Mouse (Mus musculus) midbrain, embryonic 15.5 days (tissue): Measurements from ENCODE around the gene Focad. TPM values are rescaled to one million over a fixed set of nuclear protein-coding genes. Genes with fewer than 3 reads are reported as not detected.

Experiments
- ATAC-seq: fragments of 200-750 bp; cut with Nextera tagmentation; replicated peaks from 2 replicates; pipeline ENCODE4 v1.8.0; 2017; ENCODE audit warnings: moderate TSS enrichment
- H3K27ac ChIP-seq: fragments of 300-500 bp; sonication (generic); 2 replicates; pipeline ENCODE4 v1.5.1; 2015; ENCODE audit warnings: mild to moderate bottlenecking, inconsistent platforms
- H3K27me3 ChIP-seq: fragments of 300-500 bp; sonication (generic); replicated peaks from 2 replicates; pipeline ENCODE4 v1.6.1; 2015; ENCODE audit warnings: inconsistent platforms
- H3K36me3 ChIP-seq: fragments of 300-500 bp; sonication (generic); replicated peaks from 2 replicates; pipeline ENCODE4 v1.6.1; 2015; ENCODE audit warnings: inconsistent platforms
- H3K4me1 ChIP-seq: fragments of 300-500 bp; sonication (generic); 2 replicates; pipeline ENCODE4 v1.6.1; 2015; ENCODE audit warnings: inconsistent platforms
- H3K4me2 ChIP-seq: fragments of 300-500 bp; sonication (generic); 2 replicates; pipeline ENCODE4 v1.6.1; 2015; ENCODE audit warnings: inconsistent platforms, mild to moderate bottlenecking, moderate library complexity
- H3K4me3 ChIP-seq: fragments of 300-500 bp; sonication (generic); 2 replicates; pipeline ENCODE4 v1.5.1; 2015; ENCODE audit warnings: mild to moderate bottlenecking, inconsistent platforms
- H3K9ac ChIP-seq: fragments of 300-500 bp; sonication (generic); 2 replicates; pipeline ENCODE4 v1.6.1; 2015; ENCODE audit warnings: mild to moderate bottlenecking, inconsistent platforms
- H3K9me3 ChIP-seq: fragments of 300-500 bp; sonication (generic); 2 replicates; pipeline ENCODE4 v1.6.1; 2016; ENCODE audit warnings: inconsistent platforms
- WGBS: fragments of 180-500 bp; shearing (Covaris S2); methylation state at CpG from one replicate; pipeline ENCODE4 v1.1.7; 2015; ENCODE audit warnings: mixed read lengths; 5-methylcytosine and 5-hydroxymethylcytosine counted together
- polyA plus RNA-seq: library from polyadenylated mRNA; unstranded; fragments of >200 nt; fragmentation: Nextera tagmentation; extraction: Ambion mirVana; gene quantifications from 2 replicates; pipeline ENCODE4 v1.2.1, GENCODE M21; 2015

Gene Focad
- polyA plus RNA-seq, 1 experiment from 2014 or later: 15.1 TPM

DNA sequence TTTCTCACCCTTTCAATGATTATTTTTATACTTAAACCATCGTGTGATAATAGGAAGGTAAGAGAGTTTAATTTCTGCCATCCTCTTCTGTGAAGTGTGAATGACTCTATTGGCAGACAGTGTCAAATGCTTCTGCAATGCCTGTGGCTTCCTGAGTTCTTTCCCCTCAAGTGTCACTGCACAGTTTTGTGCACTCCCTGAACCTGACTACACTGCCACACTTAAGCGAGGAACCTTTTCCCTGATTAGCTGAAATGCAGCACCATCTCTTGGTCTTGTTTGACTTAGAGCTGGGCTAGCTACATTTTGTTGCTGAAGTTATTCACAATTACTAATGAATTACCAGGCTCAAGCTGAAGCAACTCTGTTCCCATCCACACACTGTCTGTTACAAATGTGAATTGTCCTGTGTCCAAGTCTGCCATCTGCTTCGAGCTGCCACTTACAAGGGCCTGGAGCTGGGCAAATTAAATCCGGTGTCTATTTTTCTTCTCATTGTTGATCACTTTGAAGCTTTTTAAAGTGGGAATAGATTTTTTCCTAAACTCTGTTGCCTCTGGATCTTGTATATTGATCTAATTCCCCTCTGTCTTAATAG, 101.6 kb downstream of the Focad start:
- no peak overlapping the region for H3K9ac ChIP-seq
- H3K27me3 ChIP-seq: no peaks in the 10 kb centered on the region
- H3K4me1 ChIP-seq: no peaks in the 10 kb centered on the region
- ATAC-seq: no peak
- no peaks in the 10 kb centered on the region for H3K36me3 ChIP-seq
- no peak overlapping the region for H3K4me3 ChIP-seq
- 0 out of 2 replicates have a peak overlapping the region, but pooled peaks have one; percentile 6 for H3K27ac ChIP-seq
- H3K4me2 ChIP-seq: no peak overlapping the region
- no peaks in the 10 kb centered on the region for H3K9me3 ChIP-seq
- 68% methylated on average over 4 of the region's 4 CpGs for WGBS

DNA sequence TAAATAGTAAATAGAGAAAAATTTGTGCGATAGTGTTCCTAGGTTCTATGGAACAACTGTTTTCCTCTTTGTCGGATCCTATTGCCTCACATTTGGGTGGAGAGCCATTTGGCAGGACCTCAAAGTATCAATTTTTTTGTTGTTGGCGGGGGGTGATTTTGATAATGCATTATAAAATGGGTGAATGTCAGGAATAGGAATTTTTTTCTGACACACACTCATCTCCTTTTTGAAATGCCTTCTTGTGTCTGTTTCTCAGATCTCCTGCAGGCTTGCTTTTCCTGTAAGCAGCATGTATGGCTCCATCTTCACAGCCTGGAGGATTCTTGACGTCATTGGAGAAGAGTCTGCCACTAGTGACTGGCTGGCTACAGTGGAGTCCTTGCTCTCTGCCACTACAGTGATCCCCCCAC, 102.1 kb downstream of the Focad start:
- no peak for ATAC-seq

DNA sequence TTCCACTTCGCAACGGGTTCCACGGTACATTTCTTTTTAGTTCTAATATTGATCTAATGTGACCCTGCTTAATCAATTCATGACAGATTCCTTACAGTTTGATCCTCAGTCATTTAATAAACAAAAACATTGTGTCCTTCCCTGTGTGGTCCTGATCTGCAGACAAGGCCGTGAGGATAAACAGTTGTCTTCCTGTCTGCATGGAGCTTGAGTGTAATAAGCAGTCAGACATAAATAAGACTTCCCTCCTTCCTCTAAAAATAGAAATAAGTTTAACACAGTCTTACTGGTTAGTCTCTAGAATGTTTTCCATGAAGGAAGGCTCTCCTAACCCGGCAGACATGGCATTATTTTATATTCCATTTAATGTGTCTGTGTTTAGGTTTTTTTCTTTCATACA, 102.8 kb downstream of the Focad start:
- 88% methylated on average over 5 of the region's 5 CpGs for WGBS
- Histone ChIP-seq H3K4me2 (no peak overlapping the region), H3K4me1 (no peaks in the 10 kb centered on the region), H3K9ac (no peak overlapping the region), H3K4me3 (no peak overlapping the region), H3K27ac (no peak overlapping the region), H3K36me3 (no peaks in the 10 kb centered on the region), H3K27me3 (no peaks in the 10 kb centered on the region), H3K9me3 (no peaks in the 10 kb centered on the region)
- ATAC-seq: no peak

More for the DNA sequence above, 102.1 kb downstream of the Focad start:
- Histone ChIP-seq H3K4me3 (no peak overlapping the region), H3K9me3 (no peaks in the 10 kb centered on the region), H3K27ac (no peak overlapping the region; the same call in 1 of the 2 replicates), H3K4me2 (no peak overlapping the region), H3K36me3 (no peaks in the 10 kb centered on the region), H3K9ac (no peak overlapping the region), H3K27me3 (no peaks in the 10 kb centered on the region), H3K4me1 (no peaks in the 10 kb centered on the region)
- 69% methylated on average over 4 of the region's 4 CpGs for WGBS

DNA sequence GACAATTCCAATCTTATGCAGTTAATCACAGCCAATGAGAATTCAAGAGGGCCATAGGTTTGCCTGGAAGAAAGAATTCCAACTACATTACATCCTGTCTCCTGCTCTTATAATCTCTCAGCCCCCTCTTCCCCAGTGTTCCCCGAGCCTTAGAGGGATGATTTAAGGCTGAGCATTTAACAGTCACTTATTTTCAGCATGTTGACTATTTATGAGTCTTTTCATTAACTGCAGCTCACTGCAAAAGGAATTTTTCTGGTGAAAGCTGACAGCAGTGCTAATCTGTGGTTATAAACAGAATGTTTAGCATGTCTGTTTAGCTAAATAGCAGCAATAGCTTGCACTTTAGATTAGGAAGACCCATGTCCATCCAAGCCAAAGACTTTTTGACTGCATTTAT, 104.8 kb downstream of the Focad start:
- H3K4me1 ChIP-seq: no peaks in the 10 kb centered on the region

DNA sequence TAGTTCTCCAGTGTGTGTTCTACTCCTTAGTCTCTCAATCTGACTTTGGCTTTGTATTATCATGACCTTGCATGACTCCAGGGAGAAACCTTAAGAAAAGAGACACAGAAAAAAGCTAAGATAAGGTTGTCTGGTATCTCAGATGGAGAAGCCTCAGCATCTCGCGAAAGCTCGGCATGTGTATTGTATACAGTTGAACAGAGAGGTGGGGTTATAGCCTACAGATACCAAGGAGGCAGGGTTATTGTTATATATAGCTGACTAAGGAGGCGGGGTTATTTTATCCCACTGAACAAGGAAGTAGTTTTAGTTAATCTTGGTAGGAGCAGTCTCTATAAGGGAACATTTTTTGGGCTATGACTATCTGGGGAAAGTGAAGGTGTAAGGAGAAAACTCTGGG, 106.6 kb downstream of the Focad start:
- Histone ChIP-seq H3K27me3 (no peaks in the 10 kb centered on the region), H3K36me3 (no peaks in the 10 kb centered on the region), H3K27ac (no peak overlapping the region), H3K9ac (no peak overlapping the region), H3K4me3 (no peak overlapping the region), H3K4me2 (no peak overlapping the region), H3K4me1 (no peaks in the 10 kb centered on the region), H3K9me3 (no peaks in the 10 kb centered on the region)
- no peak for ATAC-seq
- 95% methylated on average over 4 of the region's 4 CpGs for WGBS

More for the DNA sequence above, 104.8 kb downstream of the Focad start:
- H3K27me3 ChIP-seq: no peaks in the 10 kb centered on the region
- WGBS: 77% methylated on average over 1 of the region's 1 CpGs
- no peak overlapping the region for H3K4me2 ChIP-seq
- H3K9ac ChIP-seq: no peak overlapping the region
- H3K27ac ChIP-seq: no peak overlapping the region
- ATAC-seq: no peak
- no peak overlapping the region for H3K4me3 ChIP-seq
- H3K9me3 ChIP-seq: no peaks in the 10 kb centered on the region
- H3K36me3 ChIP-seq: no peaks in the 10 kb centered on the region

DNA sequence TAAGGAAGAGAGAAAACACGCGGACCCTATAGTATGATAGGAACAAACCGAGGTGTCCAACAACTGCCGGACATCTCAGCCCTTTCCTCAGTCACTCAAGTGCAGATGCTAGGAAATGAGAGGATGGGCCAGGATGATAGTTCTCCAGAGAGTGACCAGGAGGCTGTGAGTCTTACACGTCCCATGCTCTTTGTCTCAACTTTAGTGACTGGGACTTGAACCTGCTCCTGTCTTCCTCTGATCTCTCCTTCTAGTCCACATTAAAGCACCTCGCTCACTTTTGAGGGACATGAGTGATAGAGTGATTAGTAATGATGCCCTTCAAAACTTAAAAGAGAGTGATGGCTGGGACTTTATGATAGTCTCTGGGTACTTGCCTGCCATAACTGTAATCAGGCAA, 114.2 kb downstream of the Focad start:
- Histone ChIP-seq H3K4me2 (no peak overlapping the region), H3K9me3 (no peaks in the 10 kb centered on the region), H3K27me3 (no peaks in the 10 kb centered on the region), H3K4me3 (no peak overlapping the region), H3K9ac (no peak overlapping the region), H3K36me3 (no peaks in the 10 kb centered on the region), H3K4me1 (peaks cover 20% of the 10 kb centered on the region), H3K27ac (no peak overlapping the region)
- 95% methylated on average over 6 of the region's 6 CpGs for WGBS
- ATAC-seq: no peak

DNA sequence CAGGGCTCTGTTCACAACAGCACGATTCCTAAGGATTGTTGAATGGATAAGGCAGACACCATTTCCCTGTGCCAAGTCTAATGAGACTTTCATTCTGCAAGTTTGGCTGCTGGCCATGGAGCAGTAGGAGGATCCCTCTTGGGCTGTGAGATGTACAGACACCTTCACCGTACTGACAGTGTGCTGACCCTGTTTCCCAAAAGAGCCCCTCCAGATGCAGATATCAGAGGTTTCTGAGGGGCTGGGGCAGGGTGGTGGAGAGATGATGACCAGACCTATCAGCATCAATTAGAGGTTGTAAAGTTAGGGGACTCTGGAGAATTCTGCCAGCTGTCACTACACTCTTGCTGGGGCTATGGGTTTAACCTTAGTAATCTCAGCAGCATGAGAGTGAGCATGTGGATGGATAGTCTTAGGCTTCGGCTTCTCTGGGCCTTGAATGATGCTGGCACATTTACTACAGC, 115.0 kb downstream of the Focad start:
- Histone ChIP-seq H3K4me2 (no peak overlapping the region), H3K27me3 (no peaks in the 10 kb centered on the region), H3K4me3 (no peak overlapping the region), H3K27ac (peak overlapping the region; percentile 78), H3K36me3 (no peaks in the 10 kb centered on the region), H3K9ac (no peak overlapping the region), H3K9me3 (no peaks in the 10 kb centered on the region), H3K4me1 (peaks cover 20% of the 10 kb centered on the region)
- 56% methylated on average over 3 of the region's 3 CpGs for WGBS
- ATAC-seq: no peak

DNA sequence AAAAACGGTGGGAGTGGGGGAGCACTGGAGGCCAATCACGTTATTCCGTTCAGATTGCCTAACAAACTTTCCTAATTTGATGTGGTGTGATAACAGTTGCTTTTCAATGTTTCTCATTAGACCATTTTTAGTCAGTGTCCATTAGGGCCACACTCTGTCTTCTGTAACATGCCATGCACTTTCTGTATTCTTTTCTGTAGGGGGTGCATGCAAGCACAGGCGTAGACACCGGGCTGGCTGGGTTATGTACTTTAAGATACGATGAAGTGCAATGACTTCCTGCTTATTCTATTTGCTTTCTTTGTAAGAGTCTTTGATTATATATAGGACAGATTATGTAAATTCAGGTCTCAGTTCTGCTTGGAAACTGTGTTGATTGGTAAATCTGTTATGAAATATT, 116.2 kb downstream of the Focad start:
- Histone ChIP-seq H3K4me1 (peaks cover 20% of the 10 kb centered on the region), H3K27me3 (no peaks in the 10 kb centered on the region), H3K27ac (peak overlapping the region; percentile 78), H3K9ac (no peak overlapping the region), H3K9me3 (no peaks in the 10 kb centered on the region), H3K4me2 (no peak overlapping the region), H3K36me3 (no peaks in the 10 kb centered on the region), H3K4me3 (no peak overlapping the region)
- ATAC-seq: 0 out of 2 replicates have a peak, but pooled peaks have one; percentile 55
- 57% methylated on average over 6 of the region's 6 CpGs for WGBS

DNA sequence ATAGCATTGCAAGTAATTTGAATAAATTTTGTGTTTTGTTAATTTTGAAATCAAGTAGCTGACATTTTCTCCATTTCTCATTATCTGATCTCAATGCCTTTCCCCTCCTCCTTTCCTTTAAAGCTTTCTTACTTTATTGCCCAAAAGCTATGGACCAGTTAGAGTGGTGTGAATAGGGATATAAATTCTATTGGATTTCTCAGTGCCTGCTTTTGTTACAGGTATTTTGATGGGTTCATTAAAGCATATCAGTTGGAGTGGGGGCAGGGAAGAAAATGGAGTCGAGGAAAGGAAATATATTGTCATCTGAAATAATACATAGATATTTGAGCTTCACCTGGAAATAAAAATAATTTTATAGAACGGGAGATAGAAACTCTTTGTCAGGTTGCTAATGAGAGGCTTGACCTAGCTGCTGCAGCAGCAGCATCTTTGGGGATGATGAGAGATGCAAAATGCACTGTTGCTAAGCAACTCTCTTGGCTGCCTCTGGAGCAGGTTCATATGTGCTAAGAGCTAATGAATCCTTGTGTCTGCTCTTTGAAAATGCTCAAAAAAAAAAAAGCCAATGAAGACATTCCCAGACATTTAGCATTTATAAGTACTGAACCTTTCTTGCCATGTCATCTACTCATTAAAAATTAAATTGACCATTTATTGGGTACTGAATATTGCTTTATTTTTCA, 116.9 kb downstream of the Focad start:
- 26% methylated on average over 2 of the region's 2 CpGs for WGBS

DNA sequence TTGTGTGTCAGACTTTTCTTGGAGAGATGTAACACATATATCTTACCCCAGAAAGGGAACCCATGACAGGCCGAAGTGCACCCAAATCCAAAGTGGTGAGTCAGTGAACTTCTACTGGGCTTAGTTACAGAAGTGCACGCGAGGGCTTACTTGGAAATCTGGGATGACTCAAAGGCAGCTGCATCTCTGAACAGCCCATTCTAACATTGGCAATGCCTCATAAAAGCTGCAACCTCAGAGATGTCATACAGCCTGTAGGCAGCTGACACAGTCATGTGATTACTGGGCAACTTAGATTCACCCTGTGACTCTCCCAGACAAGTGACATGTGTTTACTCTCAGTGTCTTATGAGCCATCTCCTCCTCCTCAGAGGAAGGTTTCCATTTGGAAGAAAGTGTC, 119.5 kb downstream of the Focad start:
- Histone ChIP-seq H3K27me3 (no peaks in the 10 kb centered on the region), H3K4me2 (no peak overlapping the region), H3K36me3 (no peaks in the 10 kb centered on the region), H3K9ac (no peak overlapping the region), H3K4me3 (no peak overlapping the region), H3K27ac (no peak overlapping the region), H3K9me3 (no peaks in the 10 kb centered on the region), H3K4me1 (peaks cover 20% of the 10 kb centered on the region)
- WGBS: 94% methylated on average over 3 of the region's 3 CpGs
- ATAC-seq: no peak

More for the DNA sequence above, 116.9 kb downstream of the Focad start:
- peak overlapping the region; percentile 78 for H3K27ac ChIP-seq
- ATAC-seq: peak; percentile 93
- H3K4me3 ChIP-seq: no peak overlapping the region
- H3K4me1 ChIP-seq: peaks cover 20% of the 10 kb centered on the region
- H3K9me3 ChIP-seq: no peaks in the 10 kb centered on the region
- H3K27me3 ChIP-seq: no peaks in the 10 kb centered on the region
- no peak overlapping the region for H3K9ac ChIP-seq
- H3K4me2 ChIP-seq: peak overlapping the region; percentile 20; the same call in 1 of the 2 replicates
- H3K36me3 ChIP-seq: no peaks in the 10 kb centered on the region

DNA sequence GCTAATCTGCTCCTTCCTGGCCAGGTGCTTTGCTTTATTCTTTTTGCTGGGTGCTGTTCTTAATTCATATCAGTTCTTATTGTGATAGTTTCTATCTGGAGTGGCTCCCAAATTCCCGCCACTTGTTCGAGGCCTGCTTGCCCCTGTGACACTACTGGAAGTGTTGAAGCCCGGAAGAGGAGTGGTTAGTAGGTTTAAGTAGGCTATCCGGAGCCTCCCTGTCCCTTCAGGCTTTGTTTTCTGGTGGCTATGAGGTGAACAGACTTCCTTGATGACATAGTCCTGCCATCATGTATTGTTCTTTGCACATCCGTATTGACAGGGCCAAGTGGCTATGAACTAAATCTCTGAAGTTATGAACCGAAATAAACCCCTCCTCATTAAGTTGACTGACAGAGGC, 123.9 kb downstream of the Focad start:
- H3K27ac ChIP-seq: no peak overlapping the region
- H3K36me3 ChIP-seq: no peaks in the 10 kb centered on the region
- no peaks in the 10 kb centered on the region for H3K27me3 ChIP-seq
- no peaks in the 10 kb centered on the region for H3K4me1 ChIP-seq
- 0 out of 2 replicates have a peak, but pooled peaks have one; percentile 14 for ATAC-seq
- no peak overlapping the region for H3K9ac ChIP-seq
- no peaks in the 10 kb centered on the region for H3K9me3 ChIP-seq
- no peak overlapping the region for H3K4me3 ChIP-seq
- H3K4me2 ChIP-seq: no peak overlapping the region
- 75% methylated on average over 6 of the region's 6 CpGs for WGBS

DNA sequence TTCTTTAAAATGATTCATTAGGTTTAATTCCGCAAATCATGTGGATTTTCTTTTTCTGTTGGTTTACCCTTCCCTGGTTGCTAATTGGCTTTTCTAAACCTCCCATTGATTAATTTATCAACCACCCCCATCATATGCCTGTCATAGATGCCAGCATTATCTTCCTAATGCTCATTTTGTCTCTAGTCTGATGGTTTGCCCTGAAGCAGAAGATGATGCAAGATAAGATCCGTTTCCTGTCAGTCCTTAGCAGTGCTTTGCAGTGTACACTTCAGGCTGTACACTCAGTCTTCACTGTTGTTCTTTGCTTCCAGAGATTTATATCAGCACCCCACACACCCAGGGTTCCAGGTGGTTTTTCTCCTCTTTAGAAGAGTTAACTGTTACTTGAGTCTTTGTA, 124.4 kb downstream of the Focad start:
- 79% methylated on average over 2 of the region's 2 CpGs for WGBS
- Histone ChIP-seq H3K27me3 (no peaks in the 10 kb centered on the region), H3K4me3 (no peak overlapping the region), H3K9me3 (no peaks in the 10 kb centered on the region), H3K4me1 (no peaks in the 10 kb centered on the region), H3K4me2 (no peak overlapping the region), H3K27ac (no peak overlapping the region), H3K9ac (no peak overlapping the region), H3K36me3 (no peaks in the 10 kb centered on the region)
- ATAC-seq: no peak

DNA sequence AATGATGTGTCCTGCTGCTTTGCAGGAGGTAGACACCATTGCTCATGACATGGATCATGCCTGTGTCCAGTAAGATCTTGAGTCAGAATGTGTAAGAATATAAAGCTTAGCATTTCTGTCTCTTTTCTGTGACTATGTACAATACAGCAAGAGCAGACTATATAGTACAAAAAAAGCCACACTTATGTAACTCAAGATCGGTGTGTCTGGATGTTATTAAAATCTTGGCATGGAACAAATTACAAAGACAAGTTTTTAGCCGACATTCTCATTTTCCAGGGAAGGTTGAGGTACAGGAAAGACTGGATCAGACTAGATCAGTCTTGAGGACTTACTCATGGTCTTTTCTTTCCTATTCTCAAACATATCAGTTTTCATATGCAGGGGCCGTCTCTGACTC, 136.9 kb downstream of the Focad start:
- Histone ChIP-seq H3K9ac (no peak overlapping the region), H3K9me3 (no peaks in the 10 kb centered on the region), H3K4me2 (no peak overlapping the region), H3K4me1 (no peaks in the 10 kb centered on the region), H3K36me3 (no peaks in the 10 kb centered on the region), H3K27me3 (no peaks in the 10 kb centered on the region), H3K4me3 (no peak overlapping the region), H3K27ac (no peak overlapping the region)
- 94% methylated on average over 3 of the region's 3 CpGs for WGBS
- ATAC-seq: no peak
